Mouse (Mus musculus) embryonic fibroblast, embryonic 13.5 days (primary cell): ENCODE data around the gene Zfp952.

Experiments
- CTCF ChIP-seq: IDR thresholded peaks from 2 replicates; pipeline ENCODE4 v1.5.1; 2011; ENCODE audit warnings: mild to moderate bottlenecking, control low read depth, low read length, moderate library complexity, borderline replicate concordance; ENCODE audit not compliant: insufficient read depth
- POLR2A ChIP-seq: IDR thresholded peaks from 2 replicates; pipeline ENCODE4 v1.6.1; 2011; ENCODE audit warnings: low read depth, mild to moderate bottlenecking, control low read depth, low read length, moderate library complexity

DNA sequence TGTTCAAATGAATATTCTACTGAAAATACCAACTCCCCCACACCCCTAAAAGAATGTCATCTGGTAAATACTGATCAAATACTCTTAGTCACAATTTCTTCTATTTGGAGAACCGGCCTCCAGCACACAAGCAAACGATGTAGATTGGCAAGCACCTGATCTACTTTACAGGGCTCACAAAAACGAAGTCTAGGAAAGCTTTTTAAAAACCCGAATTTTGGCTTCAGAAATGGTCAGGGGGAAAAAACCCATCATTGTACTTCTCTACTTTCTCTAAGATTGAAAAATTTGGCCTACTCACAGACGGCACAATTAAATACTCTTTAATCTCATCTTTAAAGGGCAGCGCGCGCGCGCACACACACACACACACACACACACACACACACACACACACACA, 39.4 kb downstream of the Zfp952 start:
- TF ChIP-seq CTCF (no peak), POLR2A (no peak)
